Mouse (Mus musculus) Patski (cell line): ENCODE results near the gene Acap2. TPM values are rescaled to one million over a fixed set of nuclear protein-coding genes. Genes with fewer than 3 reads are reported as not detected.

Source experiments
- ATAC-seq: fragments of 100-300 bp; one replicate; pipeline ENCODE4 v1.8.0; 2021
- CTCF ChIA-PET: fragments of 350-600 bp; sonication (Branson Sonifier 250); formaldehyde crosslinking; loops from one replicate; lab custom pipeline; 2022; ENCODE audit warnings: inconsistent platforms; lab: Charles Lee
- POLR2A ChIA-PET: fragments of 350-600 bp; sonication (Branson Sonifier 250); formaldehyde crosslinking; loops from one replicate; lab custom pipeline; 2022; ENCODE audit warnings: antibody characterized with exemption, inconsistent platforms; lab: Charles Lee
- DNase-seq: peaks from one replicate; pipeline ENCODE4 v3.0.0-alpha.2; 2011; ENCODE audit warnings: low read depth, low spot score
- H3K27me3 ChIP-seq: fragments of 371-371 bp; one replicate; pipeline ENCODE4 v1.5.1; 2021
- CTCF ChIP-seq: fragments of 100-300 bp; IDR thresholded peaks from one replicate; pipeline ENCODE4 v1.5.1; 2021
- in situ Hi-C: fragments of 300-500 bp; cut with MboI; formaldehyde crosslinking; loops from 3 replicates; pipeline ENCODE4 v1.11.1; 2018; ENCODE audit warnings: low pct_unique_long_range_greater_than_20kb, mixed read lengths
- polyA plus RNA-seq: library from polyadenylated mRNA; unstranded; gene quantifications from one replicate; pipeline ENCODE4 v1.2.3, GENCODE M21; 2021

The Acap2 gene
- polyA plus RNA-seq, 1 experiment from 2014 or later = 38.4 TPM

DNA sequence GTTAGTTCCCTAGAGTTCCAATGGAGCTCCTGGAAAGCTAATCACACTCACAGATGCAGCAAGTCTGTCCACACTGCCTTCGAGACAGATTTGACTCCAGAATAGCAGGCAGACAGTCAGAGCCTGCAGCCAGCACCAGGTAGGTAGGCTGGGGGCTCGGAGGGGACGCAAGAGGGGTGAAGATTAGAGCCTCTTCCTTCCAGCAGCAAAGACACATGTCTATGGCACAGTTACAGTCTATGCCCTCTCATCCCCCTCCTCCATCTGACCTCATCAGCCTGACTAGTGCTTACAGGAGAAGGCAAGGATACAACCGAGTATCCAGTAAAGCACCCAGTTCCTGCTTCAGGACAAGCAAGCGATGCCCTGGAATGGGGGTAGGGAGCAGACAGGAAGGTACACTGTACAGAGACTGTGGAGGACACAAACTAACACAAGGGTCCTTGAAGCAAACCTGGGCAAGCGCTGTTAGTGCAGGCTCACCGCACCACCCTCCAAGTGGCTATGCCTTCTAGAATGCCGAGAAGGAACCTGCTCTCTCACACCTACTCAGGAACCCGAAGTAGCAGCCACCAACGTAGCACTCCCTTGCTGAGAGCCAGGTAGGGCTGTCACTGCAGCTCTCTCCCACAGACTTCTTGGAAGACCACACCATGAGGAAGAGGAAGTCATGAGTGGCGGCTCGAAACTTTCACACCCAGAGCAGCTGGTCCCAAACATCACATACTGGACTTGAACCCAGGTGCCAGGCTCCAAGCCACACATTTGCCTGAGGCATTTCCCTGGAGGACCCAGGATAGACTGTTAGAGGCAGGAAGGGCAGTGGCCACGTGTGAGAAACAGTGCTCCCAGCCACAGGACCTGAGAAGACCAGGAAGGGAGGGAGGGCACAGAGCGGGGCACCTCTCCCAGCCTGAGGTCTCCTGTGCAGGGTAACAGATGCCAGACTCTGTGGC is 131.6 kb downstream of the Acap2 start:
- H3K27me3 ChIP-seq = no peaks in the 10 kb centered on the region
- TF ChIP-seq CTCF = no peak
- no peak for ATAC-seq
- no peak for DNase-seq
- ChIA-PET POLR2A (interaction anchor here (1.4 kb wide), 1 partner anchor 471 kb away, joined by 7 read pairs; no protein-coding TSS in a partner anchor), CTCF (interaction anchor here (1.1 to 3.1 kb wide), 6 partner anchors 10 to 529 kb away, joined by 3 to 24 read pairs (median 4); partner anchors contain the start of gene Xxylt1)
- in situ Hi-C loops = loop anchor here (5.0 to 25.0 kb wide), 4 partner anchors 87 to 807 kb away; partner anchors contain the start of gene Cpn2

DNA sequence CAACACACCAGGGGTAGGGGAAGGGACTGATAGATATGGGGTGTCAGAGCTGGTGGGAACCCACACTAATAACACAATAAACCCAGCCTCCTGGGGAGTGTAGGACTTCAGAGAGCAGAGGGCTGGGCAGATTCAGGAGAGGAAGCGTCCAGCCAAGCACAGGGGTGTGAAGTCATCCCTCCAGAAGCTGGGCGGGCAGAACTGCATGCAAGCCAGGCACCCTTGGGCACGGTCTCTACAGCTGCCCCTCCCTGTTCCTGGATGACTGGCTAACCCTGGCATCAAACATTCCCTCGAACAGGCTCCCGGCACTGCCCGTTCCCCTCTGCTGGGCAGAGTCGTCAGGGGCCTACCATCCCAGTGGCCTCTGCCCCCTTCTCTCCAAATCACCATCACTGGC is 132.8 kb downstream of the Acap2 start:
- TF ChIP-seq CTCF = no peak
- no peaks in the 10 kb centered on the region for H3K27me3 ChIP-seq
- DNase-seq (no peak), ATAC-seq (peak; percentile 63)
- CTCF ChIA-PET = interaction anchor here (0.9 to 1.3 kb wide), 3 partner anchors 10 to 12 kb away, joined by 3 read pairs; no protein-coding TSS in a partner anchor
- in situ Hi-C loops = loop anchor here (5.0 to 25.0 kb wide), 2 partner anchors 86 to 806 kb away; partner anchors contain the start of gene Cpn2
- POLR2A ChIA-PET = no interaction called here

DNA sequence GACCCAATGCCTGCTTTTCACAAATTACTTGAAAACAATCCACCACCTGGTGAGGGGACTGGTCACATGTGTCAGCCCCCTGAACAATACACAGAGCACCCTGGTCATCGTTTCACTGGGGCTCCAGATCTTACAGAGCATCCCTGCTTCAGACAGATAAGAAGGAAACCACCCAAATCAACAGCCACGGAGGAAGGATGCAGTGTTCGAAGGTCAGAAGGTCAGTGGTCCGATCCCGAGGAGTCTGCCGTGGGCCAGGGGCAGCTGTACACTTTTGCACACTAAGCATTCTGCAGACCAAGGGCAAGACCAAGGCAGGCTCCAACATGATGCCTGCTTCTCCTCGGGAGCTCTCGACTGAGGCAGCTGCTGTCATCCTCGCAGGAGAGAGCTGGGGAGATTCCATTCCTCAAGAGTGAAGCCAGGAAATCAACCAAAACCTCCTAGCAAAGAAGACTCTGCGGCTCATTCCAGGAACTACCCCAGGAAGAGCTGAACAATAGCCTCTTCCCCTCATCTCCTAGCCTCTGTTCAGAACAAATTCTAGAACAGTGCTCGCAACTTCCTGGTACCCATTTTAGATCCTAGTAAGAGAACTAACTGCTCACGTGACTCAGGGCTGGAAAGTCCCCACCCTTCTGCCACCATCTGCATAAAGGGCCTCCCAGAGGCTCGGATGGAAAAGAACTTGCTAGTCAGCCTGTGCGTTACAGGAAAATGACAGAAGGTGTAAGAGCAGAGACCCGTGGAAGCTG is 134.5 kb downstream of the Acap2 start:
- ATAC-seq (no peak), DNase-seq (no peak)
- POLR2A ChIA-PET = no interaction called here
- no peak for TF ChIP-seq CTCF
- CTCF ChIA-PET = no interaction called here
- H3K27me3 ChIP-seq = no peaks in the 10 kb centered on the region
- in situ Hi-C loops = loop anchor here (5.0 to 25.0 kb wide), 2 partner anchors 84 to 804 kb away; partner anchors contain the start of gene Cpn2

DNA sequence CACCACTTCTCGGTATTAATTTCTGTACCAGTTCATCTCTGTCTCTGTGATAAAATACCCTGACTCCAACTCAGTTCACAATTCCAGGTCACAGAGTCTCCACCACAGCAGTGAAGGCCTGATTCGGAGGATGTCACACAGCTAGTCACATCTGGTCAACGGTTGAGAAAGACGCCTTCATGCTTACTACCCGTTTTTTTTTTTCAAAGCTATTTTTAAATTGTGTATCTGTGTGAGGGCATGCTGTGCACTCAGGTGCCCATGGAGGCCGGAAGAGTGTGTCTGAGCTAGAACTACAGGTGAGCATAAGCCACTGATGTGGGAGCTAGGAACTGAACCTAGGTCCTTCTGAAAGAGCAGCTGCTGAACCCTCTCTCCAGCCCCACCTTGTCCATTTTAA is 136.3 kb downstream of the Acap2 start:
- H3K27me3 ChIP-seq = no peaks in the 10 kb centered on the region
- in situ Hi-C loops = loop anchor here (5.0 to 25.0 kb wide), 2 partner anchors 82 to 802 kb away; partner anchors contain the start of gene Cpn2
- no peak for ATAC-seq
- ChIA-PET CTCF (no interaction called here), POLR2A (no interaction called here)
- no peak for DNase-seq
- TF ChIP-seq CTCF = no peak

DNA sequence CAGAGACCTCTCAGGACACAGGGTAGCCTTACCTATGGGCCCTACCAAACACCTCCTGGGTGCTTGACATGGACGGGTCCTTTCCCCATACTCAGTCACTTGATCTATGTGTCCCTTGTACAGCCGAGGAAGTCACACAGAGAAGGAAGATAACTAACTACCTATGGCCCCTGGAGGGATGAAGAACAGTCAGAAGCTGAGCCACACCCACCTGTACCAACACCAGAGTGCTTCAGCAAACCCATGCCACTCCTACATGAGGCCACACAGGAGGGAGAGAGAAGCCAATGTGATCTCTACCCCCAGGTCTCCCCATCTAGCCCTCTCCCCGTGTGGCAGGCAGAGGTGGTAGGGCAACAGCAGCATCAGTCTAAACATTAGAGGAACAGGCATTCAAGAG is 138.1 kb downstream of the Acap2 start:
- POLR2A ChIA-PET = no interaction called here

DNA sequence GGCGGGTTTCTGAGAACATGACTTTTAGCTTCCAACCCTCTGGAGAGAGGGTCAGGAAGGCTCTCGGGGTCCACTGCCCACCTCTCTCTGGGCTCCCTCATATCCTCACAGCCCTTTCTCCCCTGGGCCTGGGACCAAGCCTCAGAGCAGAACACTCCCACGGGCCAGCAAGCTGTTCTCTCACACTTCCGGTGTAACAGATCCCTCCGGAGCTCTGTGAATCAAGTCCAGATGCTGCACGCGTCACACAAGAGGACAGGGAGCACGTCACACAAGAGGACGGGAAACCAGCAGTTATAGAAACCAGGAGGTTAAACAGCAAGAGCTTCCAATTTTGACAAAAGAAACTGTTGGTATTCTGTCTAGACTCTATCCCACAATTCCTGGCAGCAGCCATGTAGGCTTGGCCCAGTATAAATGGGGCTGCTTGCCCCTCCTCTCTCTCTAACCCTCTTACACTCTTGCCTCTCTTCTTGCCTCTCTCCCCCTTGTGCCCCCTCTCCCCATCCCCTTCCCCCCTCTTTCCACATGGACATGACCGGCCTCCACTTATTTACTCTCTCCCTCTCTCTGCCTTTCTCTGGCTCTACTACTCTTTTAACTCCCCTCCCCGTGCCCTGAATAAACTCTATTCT is 139.7 kb downstream of the Acap2 start:
- H3K27me3 ChIP-seq = no peaks in the 10 kb centered on the region
- no peak for TF ChIP-seq CTCF
- CTCF ChIA-PET = interaction anchor here (1.5 kb wide), 2 partner anchors 10 to 11 kb away, joined by 6 read pairs; no protein-coding TSS in a partner anchor
- DNase-seq (no peak), ATAC-seq (no peak)
- in situ Hi-C loops = loop anchor here (25.0 kb wide), 1 partner anchor 799 kb away; the partner anchor contains the start of gene Cpn2
- POLR2A ChIA-PET = no interaction called here

More for the DNA sequence above, 138.1 kb downstream of the Acap2 start:
- ATAC-seq = no peak
- in situ Hi-C loops = loop anchor here (25.0 kb wide), 1 partner anchor 801 kb away; the partner anchor contains the start of gene Cpn2
- no peak for DNase-seq
- H3K27me3 ChIP-seq = no peaks in the 10 kb centered on the region
- no peak for TF ChIP-seq CTCF
- CTCF ChIA-PET = interaction anchor here (1.5 kb wide), 1 partner anchor 8 kb away, joined by 6 read pairs; no protein-coding TSS in a partner anchor

DNA sequence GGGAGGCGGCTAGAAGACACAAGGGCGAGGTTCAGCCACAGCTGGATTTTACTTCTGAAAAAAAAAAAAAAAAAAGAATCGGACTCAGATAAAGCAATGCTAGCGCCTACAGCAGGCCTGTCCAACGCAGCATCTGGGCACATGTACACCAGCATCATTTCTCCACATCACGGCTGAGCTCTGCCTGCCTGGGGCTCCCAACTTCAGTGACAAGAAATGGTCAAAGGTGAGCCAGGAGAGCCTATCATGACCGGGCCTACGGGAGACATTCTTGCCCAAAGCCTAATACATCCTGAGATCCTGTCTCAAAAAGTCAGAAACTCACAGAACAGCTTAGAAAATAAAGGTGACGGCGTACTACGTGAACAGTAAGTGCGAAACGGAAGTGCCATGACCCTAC is 140.3 kb downstream of the Acap2 start:
- no peaks in the 10 kb centered on the region for H3K27me3 ChIP-seq
- in situ Hi-C loops = loop anchor here (25.0 kb wide), 1 partner anchor 798 kb away; the partner anchor contains the start of gene Cpn2
- no peak for TF ChIP-seq CTCF
- ChIA-PET POLR2A (no interaction called here), CTCF (interaction anchor here (1.5 kb wide), 1 partner anchor 10 kb away, joined by 6 read pairs; no protein-coding TSS in a partner anchor)
- DNase-seq = no peak
- no peak for ATAC-seq

DNA sequence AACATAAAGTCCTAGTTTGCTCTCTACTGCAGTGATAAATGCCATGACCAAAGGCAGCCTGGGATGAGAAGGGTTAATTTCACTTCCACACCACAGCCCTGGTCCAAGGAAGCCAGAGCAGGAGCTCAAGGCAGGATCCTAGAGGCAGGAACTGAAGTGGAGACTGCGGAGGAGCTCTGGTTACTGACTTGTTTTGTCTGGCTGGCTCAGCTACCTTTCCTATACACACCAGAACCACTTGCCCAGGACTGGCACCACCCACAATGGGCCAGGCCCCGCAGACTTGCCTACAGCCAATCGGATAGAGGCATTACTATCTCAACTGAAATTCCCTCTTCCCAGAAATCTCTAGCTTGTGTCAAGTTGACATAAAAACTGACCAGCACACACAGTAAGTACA is 140.8 kb downstream of the Acap2 start:
- TF ChIP-seq CTCF = no peak
- in situ Hi-C loops = loop anchor here (25.0 kb wide), 1 partner anchor 798 kb away; the partner anchor contains the start of gene Cpn2
- ChIA-PET POLR2A (no interaction called here), CTCF (interaction anchor here (1.5 kb wide), 1 partner anchor 10 kb away, joined by 6 read pairs; no protein-coding TSS in a partner anchor)
- no peak for ATAC-seq
- H3K27me3 ChIP-seq = no peaks in the 10 kb centered on the region
- no peak for DNase-seq

DNA sequence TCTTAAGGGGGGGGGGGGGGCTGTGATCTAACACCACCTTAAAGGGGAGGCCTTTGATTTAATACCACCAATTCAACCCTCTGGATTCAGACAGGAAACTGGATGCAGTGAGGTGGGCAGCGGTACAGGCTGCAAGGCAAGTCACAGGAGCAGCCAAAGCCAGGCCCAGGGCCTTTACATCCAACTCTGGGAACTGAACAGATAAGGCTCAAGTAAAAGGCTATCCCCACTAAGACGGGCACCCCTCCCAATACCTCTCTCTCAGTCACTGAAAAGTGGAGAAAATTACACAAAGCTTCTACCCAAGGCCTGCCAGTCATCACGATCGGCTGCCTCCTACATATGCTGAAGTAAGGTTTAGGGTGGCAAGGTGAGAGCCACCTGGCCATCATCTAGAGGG is 141.3 kb downstream of the Acap2 start:
- TF ChIP-seq CTCF = no peak
- no peaks in the 10 kb centered on the region for H3K27me3 ChIP-seq
- in situ Hi-C loops = loop anchor here (25.0 kb wide), 1 partner anchor 797 kb away; the partner anchor contains the start of gene Cpn2
- ChIA-PET POLR2A (no interaction called here), CTCF (interaction anchor here (1.6 kb wide), 1 partner anchor 11 kb away, joined by 6 read pairs; no protein-coding TSS in a partner anchor)
- ATAC-seq = no peak
- no peak for DNase-seq
